Mouse (Mus musculus): ENCODE results near the gene Avil. TPM values are rescaled to one million over a fixed set of nuclear protein-coding genes. Genes with fewer than 3 reads are reported as not detected.

Avil gene
- total RNA-seq, 2 experiments from 2014 or later = 0.29 to 0.40 TPM

- no peak for DNase-seq (ENCODE audit: low spot score in 2 of 2)
- intact Hi-C loops (cut with DNase I) = no loop called here
These were observed 69.0 kb downstream of the Avil start for GRCm38 (mm10) chr10:127069281-127070189.

Small RNA genes lying within 50 kb of the gene (microRNA-seq; reads per million reads assigned to microRNA genes)
- 13.7 to 20.9 reads per million in 2 experiments for gene Mir26a-2
- gene Mir546 = 0.26 to 0.67 reads per million in 2 experiments

Other genes starting within 250 kb of the Avil start
- gene Atp23, start 99.4 kb upstream of the Avil start, total RNA-seq (2021) = 10 to 100 TPM in 1 of 2 experiments, 1 to 10 TPM in 1; 7.7 to 11.3 TPM
- gene Ctdsp2, start 22.0 kb upstream of the Avil start, total RNA-seq (2021) = 10 to 100 TPM; 69.6 to 75.1 TPM
- 10 to 100 TPM; 27.7 to 28.2 TPM for gene Tsfm, start 30.1 kb downstream of the Avil start, total RNA-seq (2021)
- gene Mettl1, start 40.7 kb downstream of the Avil start, total RNA-seq (2021) = 10 to 100 TPM; 10.3 to 11.1 TPM
- under 1 TPM in 1 of 2 experiments, not detected in 1; 0.19 TPM for gene Eef1akmt3, start 40.8 kb downstream of the Avil start, total RNA-seq (2021)
- gene Cyp27b1, start 47.5 kb downstream of the Avil start, total RNA-seq (2021) = under 1 TPM; 0.59 to 0.61 TPM
- gene March9, start 59.5 kb downstream of the Avil start, total RNA-seq (2021) = 10 to 100 TPM; 32.7 to 35.1 TPM
- 100 to 1,000 TPM in 1 of 2 experiments, 10 to 100 TPM in 1; 88.3 to 106 TPM for gene Cdk4, start 62.8 kb downstream of the Avil start, total RNA-seq (2021)
- gene Tspan31, start 69.6 kb downstream of the Avil start, total RNA-seq (2021) = 10 to 100 TPM; 67.1 to 74.5 TPM
- gene Agap2, start 74.6 kb downstream of the Avil start, total RNA-seq (2021) = 100 to 1,000 TPM; 704 to 706 TPM
- gene Os9, start 120.4 kb downstream of the Avil start, total RNA-seq (2021) = 100 to 1,000 TPM; 111 to 116 TPM
- gene B4galnt1, start 164.5 kb downstream of the Avil start, total RNA-seq (2021) = 100 to 1,000 TPM; 108 to 110 TPM
- 1 to 10 TPM; 1.1 to 1.4 TPM for gene Slc26a10, start 179.9 kb downstream of the Avil start, total RNA-seq (2021)
- 100 to 1,000 TPM in 1 of 2 experiments, 10 to 100 TPM in 1; 92.9 to 103 TPM for gene Arhgef25, start 189.4 kb downstream of the Avil start, total RNA-seq (2021)
- gene Dtx3, start 195.0 kb downstream of the Avil start, total RNA-seq (2021) = 100 to 1,000 TPM; 202 to 203 TPM
- gene Pip4k2c, start 210.9 kb downstream of the Avil start, total RNA-seq (2021) = 10 to 100 TPM; 63.6 to 78.9 TPM

Data from left cerebral cortex, postnatal 14 days (tissue).